9 mouse cellular contexts compared by ENCODE assay signal in genomic region chr9:120190891-120191290, GRCm38 (mm10). TPM values are rescaled to one million over a fixed set of nuclear protein-coding genes. Genes with fewer than 3 reads are reported as not detected.
A peak's percentile ranks its signal among the peaks of the same experiment; 100 is the strongest.
DNase-seq lines count a peak whose midpoint lies in the region; ATAC-seq lines count a peak whose summit lies in the region.
"Had no signal": no experiment of that assay in that cellular context is flagged by ENCODE, and none has a peak within 500 bp of the region (broad histone marks: within the 10 kb centered on the region; RNA-seq: fewer than 3 reads in every experiment).

No protein-coding gene starts in this region.

- H3K27ac ChIP-seq in heart, embryonic 13.5 days (replicated peaks): no peak overlapping the region

- H3K27me3 ChIP-seq in heart, embryonic 13.5 days (replicated peaks): peaks cover 16% of the 10 kb centered on the region
- H3K27me3 ChIP-seq in megakaryocyte, embryonic 14.5 days (replicated peaks): peaks cover 18% of the 10 kb centered on the region

- H3K9ac ChIP-seq in heart, embryonic 13.5 days: peak overlapping the region; percentile 74

- 38% methylated on average over 13 of the region's 13 CpGs for WGBS in heart, embryonic 13.5 days

- no peaks in the 10 kb centered on the region for H3K9me3 ChIP-seq in heart, embryonic 13.5 days
- H3K9me3 ChIP-seq in megakaryocyte, embryonic 14.5 days: peaks cover 6% of the 10 kb centered on the region; the same call in 1 of the 2 replicates

- DNase-seq in heart, adult 18-20 months: no peak
- DNase-seq in MN1 (ENCODE audit: low spot score): peak; percentile 56
- DNase-seq in adrenal gland, postnatal 14 days: no peak
- DNase-seq in urinary bladder, postnatal 10 days (ENCODE audit: low spot score): no peak

- 0 out of 2 replicates have a peak, but pooled peaks cover 5% of the 10 kb centered on the region for H3K4me1 ChIP-seq in heart, embryonic 13.5 days
- peaks cover 9% of the 10 kb centered on the region for H3K4me1 ChIP-seq in megakaryocyte, embryonic 14.5 days

- ATAC-seq in heart, embryonic 13.5 days (ENCODE audit: extremely low read depth, insufficient number of reproducible peaks, low FRiP score, low TSS enrichment): no peak
- ATAC-seq in granulocyte monocyte progenitor cell, adult 5-6 weeks (replicated peaks; ENCODE audit: poor library complexity, severe bottlenecking): peak; percentile 73
- ATAC-seq in inflammation-experienced regulatory T-cells, adult 6 months: no peak

- no peaks in the 10 kb centered on the region for H3K36me3 ChIP-seq in heart, embryonic 13.5 days
- no peaks in the 10 kb centered on the region for H3K36me3 ChIP-seq in megakaryocyte, embryonic 14.5 days (replicated peaks; ENCODE audit: low read length)

- H3K4me3 ChIP-seq in heart, embryonic 13.5 days: peak overlapping the region; percentile 47
- H3K4me3 ChIP-seq in megakaryocyte, embryonic 14.5 days (replicated peaks): peak overlapping the region; percentile 91

- peak overlapping the region; percentile 69 for H3K4me2 ChIP-seq in heart, embryonic 13.5 days

RNA-seq across cellular contexts. Expression of gene Mobp, which starts 41.4 kb away (rescaled TPM):
- not detected in 2 replicates for polyA plus RNA-seq in heart, embryonic 13.5 days (2015; fragmentation: Nextera tagmentation; extraction: Ambion mirVana)
- not detected for total RNA-seq in heart, adult 18-20 months (2021)
- not detected in 2 replicates for total RNA-seq in granulocyte monocyte progenitor cell, adult 5-6 weeks (2014; fragmentation: Nextera tagmentation)
- not detected in 2 replicates for total RNA-seq in granulocyte monocyte progenitor cell, adult 5-6 weeks (2017)
- polyA plus RNA-seq in megakaryocyte, embryonic 14.5 days (2012; ENCODE audit: insufficient read depth, low replicate concordance): not detected in 2 replicates
- 0.15 TPM in 1 of 2 replicates, not detected in the other for total RNA-seq in adrenal gland, postnatal 14 days (2021)
- polyA plus RNA-seq in inflammation-experienced regulatory T-cells, adult 6 months (2017; shearing (Covaris generic)): under 1 TPM in 1 of 3 experiments, not detected in 2; 0.21 TPM
- total RNA-seq: neutrophil, adult 5-6 weeks had no signal
